Mouse (Mus musculus) heart, adult 2 months (tissue): ENCODE measurements around the gene Washc3. TPM values are rescaled to one million over a fixed set of nuclear protein-coding genes. Genes with fewer than 3 reads are reported as not detected.

ENCODE experiments used
- DNase-seq, 2 experiments: peaks; one replicate each; pipeline ENCODE4 v3.0.0; 2021
- H3K27ac ChIP-seq: fragments of 200-600 bp; 2 replicates; pipeline ENCODE4 v1.8.1; 2022
- H3K27me3 ChIP-seq: fragments of 200-500 bp; 2 replicates; pipeline ENCODE4 v1.6.1; 2012; ENCODE audit warnings: mild to moderate bottlenecking, low read length, inconsistent platforms, mixed read lengths; ENCODE audit not compliant: control insufficient read depth, insufficient read depth
- H3K36me3 ChIP-seq: fragments of 200-500 bp; 2 replicates; pipeline ENCODE4 v1.6.1; 2012; ENCODE audit warnings: low read length, inconsistent platforms; ENCODE audit not compliant: control insufficient read depth, insufficient read depth
- H3K4me1 ChIP-seq: fragments of 200-500 bp; 2 replicates; pipeline ENCODE4 v1.6.1; 2011; ENCODE audit warnings: low read length; ENCODE audit not compliant: control insufficient read depth, insufficient read depth
- H3K4me3 ChIP-seq: fragments of 200-600 bp; 2 replicates; pipeline ENCODE4 v1.8.1; 2022
- H3K79me2 ChIP-seq: fragments of 200-500 bp; replicated peaks from 2 replicates; pipeline ENCODE4 v1.6.1; 2012; ENCODE audit warnings: mild to moderate bottlenecking, inconsistent platforms, low read length, moderate library complexity, mixed read lengths; ENCODE audit not compliant: control insufficient read depth, insufficient read depth
- H3K9ac ChIP-seq: fragments of 200-500 bp; 2 replicates; pipeline ENCODE4 v1.6.1; 2012; ENCODE audit warnings: low read depth, mild to moderate bottlenecking, control low read depth, inconsistent platforms, low read length, mixed read lengths
- CTCF ChIP-seq: fragments of 200-600 bp; IDR thresholded peaks from 2 replicates; pipeline ENCODE4 v1.8.1; 2022; ENCODE audit warnings: antibody characterized with exemption, mild to moderate bottlenecking, moderate library complexity
- EP300 ChIP-seq: fragments of 200-500 bp; IDR thresholded peaks from 2 replicates; pipeline ENCODE4 v1.6.1; 2011; ENCODE audit warnings: low read depth, low read length, control low read depth; ENCODE audit not compliant: insufficient read depth
- POLR2A ChIP-seq: fragments of 200-500 bp; IDR thresholded peaks from 2 replicates; pipeline ENCODE4 v1.6.1; 2011; ENCODE audit warnings: mild to moderate bottlenecking, low read depth, low read length, control low read depth; ENCODE audit not compliant: insufficient read depth
- WGBS: fragments of 180-500 bp; shearing (Covaris S2); methylation state at CpG from one replicate; pipeline ENCODE4 v1.1.7; 2018; 5-methylcytosine and 5-hydroxymethylcytosine counted together
- intact Hi-C: fragments of 180-260 bp; cut with DNase I; formaldehyde crosslinking; loops from one replicate; pipeline ENCODE4 v1.15.1; 2025
- polyA plus RNA-seq: library from polyadenylated mRNA; depleted of rRNA; stranded (reverse); fragments of >200 nt; gene quantifications from 2 replicates; pipeline ENCODE4 v1.2.3, GENCODE M21; 2012
- total RNA-seq, 2 experiments: library from RNA; stranded (reverse); gene quantifications; 2 replicates each; pipeline ENCODE4 v1.2.3; 2021

The Washc3 gene
- total and polyA plus RNA-seq, 3 experiments, result 16.4 to 34.3 (median 26.5) TPM

DNA sequence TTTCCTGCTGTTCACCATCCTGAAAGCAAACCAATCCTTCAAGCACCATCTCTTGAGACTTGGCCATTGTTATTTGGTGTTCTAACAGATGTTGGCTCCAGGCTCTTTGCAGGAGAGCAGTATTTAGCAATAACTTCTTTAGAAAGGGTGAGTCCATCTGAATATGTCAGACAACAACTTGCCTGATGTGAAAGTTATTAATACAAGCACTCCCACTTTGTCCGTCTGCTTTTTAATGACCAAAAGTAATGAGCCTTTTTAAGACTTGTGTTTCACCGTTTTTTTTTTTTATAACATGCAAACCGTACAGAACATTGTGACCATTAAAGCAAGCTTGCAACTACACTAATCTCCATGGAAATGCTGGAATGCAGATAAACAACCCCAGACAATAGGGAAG is 60.3 kb downstream of the Washc3 start:
- H3K9ac ChIP-seq, result no peak overlapping the region
- peaks cover 1% of the 10 kb centered on the region for H3K4me1 ChIP-seq
- no peak for TF ChIP-seq POLR2A
- TF ChIP-seq EP300, result no peak
- TF ChIP-seq CTCF, result no peak
- no peak overlapping the region for H3K27ac ChIP-seq
- DNase-seq, result peak in 1 of 2 experiments; percentile 3
- no peaks in the 10 kb centered on the region; the same call in 1 of the 2 replicates for H3K79me2 ChIP-seq
- no peaks in the 10 kb centered on the region for H3K36me3 ChIP-seq
- no peaks in the 10 kb centered on the region for H3K27me3 ChIP-seq
- no peak overlapping the region for H3K4me3 ChIP-seq
- intact Hi-C loops, result no loop called here
- WGBS, result 48% methylated on average over 3 of the region's 3 CpGs

DNA sequence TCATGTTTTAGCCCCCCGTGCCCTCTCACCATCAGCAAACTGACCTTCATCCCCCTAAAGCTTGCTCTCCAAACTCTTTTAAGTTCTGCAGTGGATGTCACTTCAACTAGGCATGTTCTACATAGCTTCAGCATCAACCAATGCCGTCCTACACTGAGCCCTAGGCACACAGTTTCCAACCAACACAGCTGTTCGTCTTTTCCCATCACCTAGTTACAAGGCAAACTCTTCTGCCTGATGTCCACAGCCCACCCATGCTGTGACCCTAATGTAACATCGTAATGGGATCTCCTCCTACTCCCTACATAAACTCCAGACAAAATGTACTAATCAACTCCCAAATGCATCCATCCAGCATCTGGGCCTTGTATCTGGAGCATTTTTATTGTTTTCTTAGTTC is 62.5 kb downstream of the Washc3 start:
- Histone ChIP-seq H3K27ac (no peak overlapping the region), H3K79me2 (no peaks in the 10 kb centered on the region; the same call in 1 of the 2 replicates), H3K4me3 (no peak overlapping the region), H3K27me3 (no peaks in the 10 kb centered on the region), H3K4me1 (peaks cover 1% of the 10 kb centered on the region), H3K36me3 (no peaks in the 10 kb centered on the region), H3K9ac (no peak overlapping the region)
- DNase-seq, result no peak
- TF ChIP-seq POLR2A (no peak), EP300 (no peak), CTCF (no peak)
- intact Hi-C loops, result no loop called here
- 71% methylated on average over 4 of the region's 4 CpGs for WGBS

DNA sequence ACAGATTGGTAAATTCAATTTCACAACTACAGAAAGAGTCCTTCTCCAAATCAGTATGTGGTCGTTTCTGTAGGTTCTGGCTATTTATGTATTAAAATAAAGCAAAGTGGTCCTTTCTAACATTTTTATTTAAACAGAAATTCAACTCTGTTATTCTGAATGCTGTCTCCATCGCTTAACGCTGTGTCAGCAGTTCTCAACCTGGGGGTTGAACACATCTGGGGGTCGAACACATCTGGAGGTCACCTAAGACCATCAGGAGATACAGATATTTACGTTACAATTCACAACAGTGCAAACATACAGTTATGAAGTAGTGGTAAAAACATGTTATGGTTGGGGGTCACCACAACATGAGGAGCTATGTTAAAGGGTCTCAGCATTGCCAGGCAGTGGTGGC is 73.2 kb downstream of the Washc3 start:
- intact Hi-C loops, result no loop called here
- Histone ChIP-seq H3K36me3 (no peaks in the 10 kb centered on the region), H3K79me2 (no peaks in the 10 kb centered on the region), H3K27me3 (no peaks in the 10 kb centered on the region), H3K9ac (no peak overlapping the region), H3K27ac (no peak overlapping the region), H3K4me1 (no peaks in the 10 kb centered on the region), H3K4me3 (no peak overlapping the region)
- no peak for DNase-seq
- 80% methylated on average over 5 of the region's 5 CpGs for WGBS
- TF ChIP-seq CTCF (no peak), POLR2A (no peak), EP300 (no peak)

DNA sequence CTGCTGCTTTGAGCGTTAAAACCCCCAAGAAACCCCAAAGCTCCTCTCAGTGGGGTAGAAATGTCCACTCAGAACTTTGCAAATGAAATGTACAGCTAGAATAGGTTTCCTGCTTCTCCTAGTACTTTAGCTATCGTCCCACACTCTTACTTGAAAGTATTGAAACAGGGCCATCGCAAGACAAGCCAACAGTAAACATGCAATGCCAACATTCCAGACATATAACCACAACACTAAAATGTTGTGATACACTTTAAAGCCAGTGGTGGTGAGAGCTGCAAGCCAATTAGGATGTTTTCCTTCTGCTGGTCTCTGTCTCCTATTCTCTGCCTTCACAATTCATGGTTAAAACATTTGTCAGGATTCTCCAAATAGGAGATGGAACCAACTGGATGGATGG is 80.8 kb downstream of the Washc3 start:
- TF ChIP-seq CTCF (no peak), POLR2A (no peak), EP300 (no peak)
- DNase-seq, result no peak
- intact Hi-C loops, result no loop called here
- Histone ChIP-seq H3K27ac (no peak overlapping the region), H3K79me2 (no peaks in the 10 kb centered on the region), H3K27me3 (no peaks in the 10 kb centered on the region), H3K36me3 (no peaks in the 10 kb centered on the region), H3K4me1 (no peaks in the 10 kb centered on the region), H3K9ac (no peak overlapping the region), H3K4me3 (no peak overlapping the region)
- WGBS, result 69% methylated on average over 3 of the region's 3 CpGs

DNA sequence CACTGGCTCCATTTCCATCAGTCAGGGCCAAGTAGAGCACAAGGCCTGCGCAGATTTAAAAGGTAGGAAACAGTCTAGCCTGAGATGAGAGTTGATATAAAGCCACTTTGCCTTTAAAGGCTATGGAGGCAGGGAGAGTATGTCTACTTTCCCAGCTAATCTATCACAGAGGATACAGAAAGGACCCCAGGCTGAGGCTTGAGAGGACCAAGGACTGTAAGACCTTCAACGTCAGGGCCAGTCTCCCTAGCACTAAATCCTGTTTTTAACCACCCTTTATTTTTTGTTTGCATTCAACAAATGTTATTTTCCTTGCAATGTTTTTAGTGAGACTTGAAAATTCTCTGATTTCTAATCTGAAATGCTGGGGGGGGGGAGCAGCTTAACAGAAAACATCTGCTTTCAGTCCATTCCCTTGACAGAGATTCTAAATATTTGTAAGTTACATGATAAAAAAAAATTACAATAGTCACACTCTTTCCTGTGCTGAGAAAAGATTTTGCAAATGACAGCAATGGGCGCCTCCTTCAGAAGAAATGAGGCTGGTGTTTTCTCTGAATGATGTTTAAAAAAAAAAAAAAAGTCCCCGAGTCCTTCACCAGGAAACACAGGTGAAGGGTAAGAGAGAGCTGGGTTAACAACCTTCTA is 83.6 kb downstream of the Washc3 start:
- H3K27me3 ChIP-seq, result no peaks in the 10 kb centered on the region
- H3K9ac ChIP-seq, result no peak overlapping the region
- 73% methylated on average over 4 of the region's 4 CpGs for WGBS
- no peak for TF ChIP-seq CTCF
- TF ChIP-seq POLR2A, result no peak
- TF ChIP-seq EP300, result no peak
- H3K79me2 ChIP-seq, result no peaks in the 10 kb centered on the region
- intact Hi-C loops, result no loop called here
- H3K4me3 ChIP-seq, result no peak overlapping the region
- H3K27ac ChIP-seq, result no peak overlapping the region
- H3K36me3 ChIP-seq, result no peaks in the 10 kb centered on the region
- no peaks in the 10 kb centered on the region for H3K4me1 ChIP-seq
- no peak for DNase-seq

DNA sequence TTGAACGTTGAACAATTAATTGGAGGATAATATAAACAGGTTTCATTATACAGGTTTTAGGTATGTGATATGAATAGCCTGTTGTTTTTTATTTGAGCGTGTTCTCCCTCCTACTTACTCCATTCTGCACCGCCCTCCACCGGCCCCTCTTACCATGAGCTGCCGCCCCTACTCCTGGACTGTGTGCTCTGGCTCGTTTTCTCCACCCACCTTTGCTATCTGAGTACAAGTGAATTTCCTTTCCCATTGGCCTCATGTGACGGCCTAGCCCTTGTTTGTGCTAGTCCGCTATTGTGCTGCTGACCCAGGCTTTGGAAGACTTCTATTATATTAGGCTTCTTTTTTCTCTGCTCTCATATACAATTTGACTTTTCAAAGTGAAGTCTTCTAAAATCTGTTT is 86.4 kb downstream of the Washc3 start:
- H3K79me2 ChIP-seq, result no peaks in the 10 kb centered on the region
- intact Hi-C loops, result no loop called here
- DNase-seq, result no peak
- 62% methylated on average over 8 of the region's 8 CpGs for WGBS
- no peaks in the 10 kb centered on the region for H3K4me1 ChIP-seq
- H3K36me3 ChIP-seq, result no peaks in the 10 kb centered on the region
- H3K4me3 ChIP-seq, result no peak overlapping the region
- TF ChIP-seq CTCF (no peak), EP300 (no peak), POLR2A (no peak)
- H3K9ac ChIP-seq, result no peak overlapping the region
- no peak overlapping the region for H3K27ac ChIP-seq
- no peaks in the 10 kb centered on the region for H3K27me3 ChIP-seq
